Mouse (Mus musculus) spleen, adult 2 months (tissue): ENCODE results near the gene Kcnip2.

Source experiments
- CTCF ChIP-seq: fragments of 200-500 bp; IDR thresholded peaks from 2 replicates; pipeline ENCODE4 v1.5.1; 2011; ENCODE audit warnings: mild to moderate bottlenecking, inconsistent platforms; ENCODE audit not compliant: insufficient read depth, insufficient read length, insufficient replicate concordance; ENCODE audit errors: extremely low read depth
- POLR2A ChIP-seq: fragments of 200-500 bp; IDR thresholded peaks from 2 replicates; pipeline ENCODE4 v1.6.1; 2011; ENCODE audit warnings: low read depth, low read length, inconsistent platforms

GRCm38 (mm10) chr19:45816727-45817126 is 866 bp upstream of the Kcnip2 start:
- TF ChIP-seq CTCF (no peak), POLR2A (no peak)
